Mouse (Mus musculus) gastrocnemius, postnatal 4 days (tissue): ENCODE data around the gene Med13l. TPM values are rescaled to one million over a fixed set of nuclear protein-coding genes. Genes with fewer than 3 reads are reported as not detected.
A peak's percentile ranks its signal among the peaks of the same experiment; 100 is the strongest.

Experiments
- DNase-seq, 2 experiments: peaks; one replicate each; pipeline ENCODE4 v3.0.0; 2021 to 2022; ENCODE audit warnings: low spot score in 2 of 2, mixed read lengths in 2 of 2
- total RNA-seq, 2 experiments: library from RNA; stranded (reverse); gene quantifications; 2 replicates each; pipeline ENCODE4 v1.2.3; 2021

The Med13l gene
- total RNA-seq, 2 experiments from 2014 or later, result 38.6 to 42.3 TPM

GRCm38 (mm10) chr5:118688886-118689835, 128.7 kb downstream of the Med13l start:
- DNase-seq, result no peak

DNA sequence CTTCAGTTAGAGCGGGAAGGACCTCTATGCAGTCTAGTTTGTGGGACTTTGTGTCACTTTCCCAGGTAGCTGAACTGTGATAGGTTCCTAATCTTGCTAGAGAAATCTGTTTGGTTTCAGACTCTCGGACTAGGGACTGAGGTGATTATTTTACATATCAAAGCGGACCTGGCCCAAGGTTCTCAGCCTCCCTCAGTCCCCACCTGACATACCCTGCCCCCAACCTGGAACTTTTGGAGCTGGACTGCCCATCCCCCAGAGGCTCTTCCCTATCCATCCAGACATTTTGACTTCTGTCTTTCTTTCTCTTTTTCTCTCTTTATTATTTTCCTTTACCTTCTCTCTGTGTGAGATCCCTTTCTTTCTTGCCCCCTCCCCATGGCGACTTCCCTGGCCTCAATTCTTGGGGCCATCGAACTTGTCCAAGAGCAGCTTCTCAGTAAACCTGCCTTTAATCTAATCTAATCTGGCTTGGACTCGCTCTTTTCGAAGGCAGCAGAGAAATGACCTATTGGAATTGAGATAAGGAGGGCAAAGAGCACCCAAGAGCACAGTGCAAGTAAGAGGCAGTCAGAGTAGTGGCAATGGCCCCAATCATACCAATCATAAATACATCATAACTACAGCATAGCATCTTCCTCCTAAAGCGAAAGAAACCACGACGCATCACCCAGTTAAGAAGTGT, 130.7 kb downstream of the Med13l start:
- DNase-seq, result no peak

- DNase-seq, result no peak
Measured at GRCm38 (mm10) chr5:118691710-118692040, 131.2 kb downstream of the Med13l start.

DNA sequence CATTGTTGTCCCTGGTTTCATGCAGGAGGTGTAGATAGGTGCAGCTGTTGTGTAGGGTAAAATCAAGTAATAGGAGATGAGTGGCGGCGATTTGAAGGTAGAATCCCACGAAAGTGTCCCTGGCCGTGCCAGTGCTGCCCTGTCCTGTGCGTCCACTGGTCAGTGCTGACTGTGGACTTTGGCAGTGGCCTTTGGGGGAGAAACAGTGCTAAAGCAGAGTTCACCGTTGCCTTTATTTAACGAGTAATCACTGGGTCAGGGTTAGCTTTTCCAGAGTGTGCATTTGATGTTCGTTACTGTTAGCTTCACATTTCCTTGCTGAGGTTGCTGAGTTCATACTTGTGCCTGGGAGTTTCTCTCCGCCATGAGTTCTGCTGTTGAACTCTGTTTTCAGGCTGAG, 133.5 kb downstream of the Med13l start:
- no peak for DNase-seq

- DNase-seq, result no peak
Measured at GRCm38 (mm10) chr5:118697073-118697472, 136.6 kb downstream of the Med13l start.

DNA sequence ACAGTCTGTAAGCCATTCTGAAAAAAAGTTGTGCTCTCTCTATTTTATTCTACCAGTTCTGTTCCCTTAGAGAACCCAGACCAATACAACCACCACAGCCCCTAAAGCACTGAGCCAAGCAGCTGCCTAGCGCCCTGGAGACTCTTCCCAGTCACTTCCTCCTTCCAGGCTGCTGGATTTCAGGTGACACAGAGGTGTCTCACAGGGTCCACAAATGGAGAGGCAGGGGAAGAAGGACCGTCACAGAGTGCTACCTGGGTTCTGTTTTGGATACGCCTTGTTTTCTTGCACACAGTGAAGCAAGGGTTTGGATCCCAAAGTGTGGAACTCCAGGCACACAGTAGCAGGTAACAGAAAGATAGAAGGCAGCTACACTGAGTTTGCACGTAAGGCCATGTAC, 140.5 kb downstream of the Med13l start:
- no peak for DNase-seq

- DNase-seq, result no peak
Measured at GRCm38 (mm10) chr5:118702674-118703073, 142.2 kb downstream of the Med13l start.

DNA sequence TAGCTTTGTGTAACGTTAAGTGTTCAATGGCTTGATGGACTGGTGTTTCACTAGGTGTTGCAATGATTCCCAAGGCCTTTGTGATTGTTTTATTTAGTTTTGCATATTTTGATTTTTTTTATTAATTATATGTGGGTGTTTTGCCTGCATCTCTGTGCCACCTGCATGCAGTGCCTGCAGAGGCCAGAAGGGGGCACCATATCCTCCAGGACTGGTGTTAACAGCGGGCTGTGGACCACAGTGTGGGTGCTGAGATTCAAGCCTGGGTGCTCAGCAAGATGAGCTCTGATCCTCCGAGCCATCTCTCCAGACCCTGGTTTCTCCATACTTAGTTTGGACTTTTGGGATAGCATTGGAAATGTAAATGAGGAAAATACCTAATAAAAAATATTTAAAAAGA, 143.7 kb downstream of the Med13l start:
- DNase-seq, result no peak

- DNase-seq, result no peak
Measured at GRCm38 (mm10) chr5:118704960-118705359, 144.5 kb downstream of the Med13l start.

DNA sequence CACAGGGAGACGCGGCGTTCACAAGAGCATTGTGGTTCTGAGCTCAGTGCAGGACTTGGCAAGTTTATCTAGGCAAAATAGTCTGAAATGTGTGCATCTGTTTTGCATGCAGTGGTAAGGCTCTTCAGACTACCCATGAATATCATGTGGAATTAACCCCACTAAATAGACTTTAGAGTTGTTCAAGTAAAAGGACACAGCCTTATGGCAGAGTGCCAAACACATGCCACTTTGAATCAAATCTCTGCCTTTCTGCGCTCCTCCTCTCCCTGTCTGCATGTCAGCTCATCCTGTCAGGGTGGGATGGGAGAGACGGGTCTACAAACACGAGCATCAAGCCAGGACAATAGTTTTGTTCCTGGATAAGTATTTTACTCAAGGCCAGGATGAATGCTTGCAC, 145.5 kb downstream of the Med13l start:
- DNase-seq, result no peak

- DNase-seq, result no peak
Measured at GRCm38 (mm10) chr5:118706414-118706813, 145.9 kb downstream of the Med13l start.

DNA sequence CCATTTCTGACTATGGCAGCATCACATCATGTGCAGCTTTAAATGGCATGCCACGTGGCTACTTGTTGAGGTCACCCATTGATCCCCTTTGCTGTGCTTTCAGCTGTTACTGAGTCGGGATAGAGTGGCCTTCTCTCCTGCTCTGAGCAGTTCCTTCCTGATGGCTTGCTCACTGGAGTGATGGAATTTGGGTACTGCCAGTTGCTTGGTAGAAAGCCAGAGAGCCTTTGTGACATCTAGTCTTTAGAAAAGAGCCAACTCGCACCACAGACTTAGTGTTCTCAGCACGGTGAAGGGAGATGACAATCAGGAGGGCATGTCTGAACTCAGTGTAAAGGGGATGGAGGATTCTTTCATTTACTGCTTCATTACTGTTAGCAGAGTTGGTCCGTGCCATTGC, 147.0 kb downstream of the Med13l start:
- DNase-seq, result no peak

DNA sequence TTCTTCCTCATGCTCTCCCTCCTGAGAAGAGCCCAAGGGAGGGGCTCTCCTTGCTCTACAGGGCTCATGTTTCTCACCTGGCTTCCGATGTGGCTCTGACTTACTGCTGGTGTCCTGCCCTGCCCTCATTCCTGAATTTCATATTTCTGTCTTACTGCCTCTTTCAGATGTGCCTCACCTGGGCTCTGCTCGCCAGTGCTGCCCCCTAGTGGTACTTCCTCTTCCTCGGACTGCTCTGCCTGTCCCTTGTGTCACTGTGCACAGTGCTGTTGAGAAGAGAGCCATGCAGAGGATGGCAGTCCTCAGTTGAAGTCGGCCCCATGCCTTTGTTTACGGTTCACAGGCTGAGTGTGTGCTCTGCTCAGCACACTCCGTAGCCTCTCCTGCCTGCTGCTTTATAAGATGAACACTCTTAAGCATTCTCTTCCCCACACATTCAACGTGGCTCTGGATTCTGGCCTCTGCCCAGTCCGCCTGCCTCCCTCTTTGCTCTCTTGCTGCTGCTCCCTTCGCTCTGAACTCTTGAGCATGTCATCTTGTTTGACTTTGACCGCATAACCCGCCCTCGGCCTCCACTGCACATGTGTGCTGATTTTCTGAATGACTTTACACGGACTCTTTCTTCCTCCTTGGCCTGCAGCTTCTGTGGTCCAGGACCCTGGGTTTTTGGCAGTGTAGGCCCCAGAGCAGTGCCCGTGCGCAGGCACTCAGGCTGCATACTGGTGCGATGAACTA, 147.9 kb downstream of the Med13l start:
- peak; percentile 46 to 61 for DNase-seq

GRCm38 (mm10) chr5:118709847-118710251, 149.4 kb downstream of the Med13l start:
- no peak for DNase-seq

- DNase-seq, result no peak
Measured at GRCm38 (mm10) chr5:118715518-118715917, 155.0 kb downstream of the Med13l start.

GRCm38 (mm10) chr5:118716295-118717271, 156.1 kb downstream of the Med13l start:
- DNase-seq, result no peak

GRCm38 (mm10) chr5:118717456-118717855, 157.0 kb downstream of the Med13l start:
- DNase-seq, result no peak

- no peak for DNase-seq
Measured at GRCm38 (mm10) chr5:118718070-118718469, 157.6 kb downstream of the Med13l start.

DNA sequence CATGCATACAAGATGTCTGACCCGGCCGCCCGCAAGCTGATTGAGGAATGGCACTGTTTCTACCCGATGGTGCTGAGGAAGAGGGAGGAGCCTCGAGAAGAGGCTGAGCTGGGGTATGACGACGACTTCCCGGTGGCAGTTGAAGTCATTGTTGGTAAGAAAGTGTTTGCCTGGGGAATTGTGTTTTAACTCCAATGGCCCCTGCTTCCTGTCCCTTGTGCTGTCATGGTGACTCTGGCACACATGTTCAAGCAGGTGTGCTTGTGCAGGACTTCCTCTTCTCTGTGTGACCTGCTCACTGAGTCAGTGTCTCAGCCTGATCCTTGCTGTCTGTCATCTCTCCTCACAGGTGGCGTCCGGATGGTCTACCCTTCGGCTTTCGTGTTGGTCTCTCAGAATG, 160.9 kb downstream of the Med13l start:
- no peak for DNase-seq

DNA sequence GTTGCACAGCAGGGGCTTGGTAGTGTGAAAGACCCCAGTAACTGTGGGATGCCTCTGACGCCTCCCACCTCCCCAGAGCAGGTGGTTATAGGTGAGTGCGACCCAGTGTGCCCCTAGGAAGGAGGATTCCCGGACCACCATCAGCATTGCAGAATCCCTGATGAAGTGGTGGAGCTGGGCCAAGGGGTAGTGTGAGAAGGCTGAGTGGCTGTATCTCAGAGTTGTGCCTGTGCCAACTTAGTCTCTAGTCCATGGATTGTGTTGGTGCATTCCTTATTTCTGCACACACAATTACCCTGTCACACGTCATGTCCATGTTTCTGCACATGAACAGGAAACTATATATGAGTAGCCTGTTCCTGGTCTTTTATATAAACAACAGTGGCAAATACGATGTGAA, 161.4 kb downstream of the Med13l start:
- no peak for DNase-seq

- no peak for DNase-seq
Measured at GRCm38 (mm10) chr5:118722456-118722855, 162.0 kb downstream of the Med13l start.
